Mouse (Mus musculus) thymus, postnatal 36 days (tissue): ENCODE data around the gene Maml3.

Experiments
- DNase-seq, 2 experiments: peaks; one replicate each; pipeline ENCODE4 v3.0.0; 2022; ENCODE audit warnings: mixed read lengths in 2 of 2

Gene Maml3

GRCm38 (mm10) chr3:51651149-51651548 is 453.7 kb downstream of the Maml3 start:
- DNase-seq: no peak

GRCm38 (mm10) chr3:51649986-51650385 is 454.9 kb downstream of the Maml3 start:
- no peak for DNase-seq

GRCm38 (mm10) chr3:51649426-51649825 is 455.4 kb downstream of the Maml3 start:
- no peak for DNase-seq

- peak; percentile 71 to 74 for DNase-seq
These were observed 456.7 kb downstream of the Maml3 start for GRCm38 (mm10) chr3:51648037-51648664.

- DNase-seq: no peak
These were observed 457.5 kb downstream of the Maml3 start for GRCm38 (mm10) chr3:51647356-51647755.

GRCm38 (mm10) chr3:51646301-51646700 is 458.6 kb downstream of the Maml3 start:
- no peak for DNase-seq

GRCm38 (mm10) chr3:51645484-51645883 is 459.4 kb downstream of the Maml3 start:
- DNase-seq: no peak

- DNase-seq: no peak
These were observed 466.6 kb downstream of the Maml3 start for GRCm38 (mm10) chr3:51638260-51638659.

GRCm38 (mm10) chr3:51637326-51637725 is 467.6 kb downstream of the Maml3 start:
- DNase-seq: no peak

- peak; percentile 43 to 47 for DNase-seq
These were observed 468.2 kb downstream of the Maml3 start for GRCm38 (mm10) chr3:51636700-51637099.

- no peak for DNase-seq
These were observed 468.9 kb downstream of the Maml3 start for GRCm38 (mm10) chr3:51635960-51636359.
